Mouse (Mus musculus) spleen, adult 2 months (tissue): Measurements from ENCODE around the gene Col6a3.

Experiments
- CTCF ChIP-seq: fragments of 200-500 bp; IDR thresholded peaks from 2 replicates; pipeline ENCODE4 v1.5.1; 2011; ENCODE audit warnings: mild to moderate bottlenecking, inconsistent platforms; ENCODE audit not compliant: insufficient read depth, insufficient read length, insufficient replicate concordance; ENCODE audit errors: extremely low read depth
- POLR2A ChIP-seq: fragments of 200-500 bp; IDR thresholded peaks from 2 replicates; pipeline ENCODE4 v1.6.1; 2011; ENCODE audit warnings: low read depth, low read length, inconsistent platforms

DNA sequence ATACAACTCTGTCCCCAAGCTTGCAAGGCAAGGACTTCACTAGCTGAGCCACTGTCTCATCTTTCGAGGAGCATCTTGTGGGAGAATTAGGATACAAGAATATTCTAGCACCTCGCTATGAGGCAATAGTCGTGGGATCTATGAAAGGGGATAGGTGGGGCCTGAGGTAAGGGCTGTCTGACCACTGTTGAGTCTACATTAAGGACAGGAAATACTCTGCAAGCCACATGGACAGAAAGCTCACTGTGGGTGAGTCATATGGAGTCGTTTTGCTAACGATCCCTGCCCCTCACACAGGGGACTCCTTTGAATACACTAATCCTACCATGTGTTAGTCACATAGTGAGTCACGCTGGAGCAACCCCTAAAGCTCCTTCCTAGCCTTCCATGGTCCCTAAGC is 9.1 kb downstream of the Col6a3 start:
- TF ChIP-seq POLR2A, result no peak
- TF ChIP-seq CTCF, result no peak
